Mouse (Mus musculus): ENCODE data around the gene Lrrc39.

The Lrrc39 gene

DNA sequence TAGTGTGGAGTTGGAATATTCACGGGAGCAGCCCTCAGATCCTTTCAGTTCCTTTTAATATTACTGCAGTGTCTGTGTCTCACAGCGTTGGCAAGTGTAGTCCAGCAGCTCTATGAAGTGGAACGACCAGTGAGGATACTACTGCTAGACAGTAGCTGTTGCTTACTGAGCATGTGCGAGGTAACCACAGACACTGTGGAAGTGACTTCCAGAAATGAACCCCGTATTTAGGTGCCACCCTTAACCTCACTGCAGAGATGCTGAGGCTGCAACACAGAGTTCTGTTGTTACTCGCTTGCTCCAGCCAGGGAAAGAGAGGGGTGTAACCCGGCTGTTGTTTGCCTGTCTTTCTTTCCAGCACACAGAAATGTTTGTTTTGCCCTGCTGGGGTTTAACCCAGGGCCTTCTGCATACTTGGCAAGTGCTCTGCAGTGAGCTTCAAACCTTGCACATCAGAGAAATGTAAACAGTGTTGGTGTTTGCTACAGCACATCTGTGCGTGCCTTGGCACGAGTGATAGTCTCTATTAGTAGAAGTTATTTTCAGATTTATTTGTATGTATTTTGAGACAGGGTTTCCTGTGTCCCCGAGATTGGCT lies 51.6 kb downstream of the Lrrc39 start, which contains the start of gene Trmt13:
Gene Trmt13 (minus strand): TSS at position 293 of the 598 bp plus-strand sequence.
- in situ Hi-C loops (cut with MboI), result no loop called here

- in situ Hi-C loops (cut with MboI), result no loop called here
Measured at GRCm38 (mm10) chr3:116615318-116616068, 52.7 kb downstream of the Lrrc39 start.

GRCm38 (mm10) chr3:116618855-116619254 lies 56.1 kb downstream of the Lrrc39 start:
- in situ Hi-C loops (cut with MboI), result no loop called here

DNA sequence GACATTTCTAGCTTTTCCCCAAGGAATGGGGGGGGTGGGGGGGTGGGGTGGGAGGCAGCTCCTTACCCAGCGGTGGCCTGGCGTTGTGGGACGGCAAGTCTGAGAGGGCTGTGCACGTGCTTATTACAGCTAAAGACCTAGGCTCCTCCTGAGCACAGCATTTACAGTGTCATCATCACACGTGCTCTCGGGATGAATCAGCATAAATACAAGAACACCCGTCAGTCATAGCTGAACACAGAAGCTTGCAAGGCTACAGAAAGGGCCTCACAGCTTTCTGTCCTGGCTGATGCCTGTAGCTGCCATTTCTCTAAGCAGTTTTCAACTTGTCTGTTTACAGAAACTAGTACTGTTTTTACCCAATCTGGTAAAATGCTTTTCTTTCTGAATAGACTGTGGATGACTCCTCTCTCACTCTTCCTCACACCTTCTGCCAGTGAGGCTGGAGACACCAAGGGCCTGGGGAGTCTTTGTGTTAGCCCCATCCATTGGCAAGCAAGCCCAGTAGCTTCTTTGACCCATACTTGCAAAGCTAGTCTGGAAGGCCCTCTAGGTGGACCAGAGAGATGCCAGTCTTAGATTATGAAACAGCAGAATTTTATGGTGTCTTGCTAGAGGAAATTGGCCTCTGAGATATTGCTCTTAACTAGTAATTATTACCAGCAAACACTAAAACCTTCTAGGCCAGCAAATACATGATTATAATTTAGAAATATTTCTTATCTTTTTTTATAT lies 58.0 kb downstream of the Lrrc39 start:
- in situ Hi-C loops (cut with MboI), result no loop called here

DNA sequence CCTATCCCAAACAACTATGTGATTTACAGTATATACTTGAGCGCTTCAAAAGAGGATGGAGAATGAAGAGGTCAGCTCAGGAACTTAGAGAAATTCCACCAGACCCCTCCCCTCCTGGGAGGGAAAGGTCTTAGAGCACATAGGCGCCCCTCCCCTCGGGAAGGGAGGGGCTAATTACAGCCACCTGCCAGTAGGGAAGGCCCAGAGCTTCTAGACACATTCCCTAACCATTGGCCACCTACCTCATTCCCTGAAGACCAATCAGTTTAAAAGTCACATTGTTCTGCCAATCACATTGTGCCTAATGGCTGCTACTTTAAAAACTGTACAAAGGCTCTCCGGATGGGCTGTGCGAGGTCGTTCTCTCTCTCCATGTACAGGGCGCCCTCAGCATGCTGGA lies 59.9 kb downstream of the Lrrc39 start:
- in situ Hi-C loops (cut with MboI), result no loop called here

GRCm38 (mm10) chr3:116631459-116631858 lies 68.7 kb downstream of the Lrrc39 start:
- in situ Hi-C loops (cut with MboI), result no loop called here
